Mouse (Mus musculus): Measurements from ENCODE around the gene Gm6882.
"Not testable (repeated sequence)": the region's sequence is repeated elsewhere in the genome, so short reads cannot be mapped to it uniquely, and the experiment has no call there.

Gene Gm6882

GRCm38 (mm10) chr7:21432645-21433044 is at the start of gene Gm6882:
TSS of gene Gm6882 (minus strand) at chr7:21432745.
- DNase-seq, result not testable (repeated sequence)

All from spleen, adult 18-20 months (tissue).